Mouse (Mus musculus) c-Kit-negative CD71-positive TER-119-positive erythroid progenitor cells, embryonic 14.5 days (primary cell): ENCODE data around the gene Spata25.
"Not testable (repeated sequence)": the region's sequence is repeated elsewhere in the genome, so short reads cannot be mapped to it uniquely, and the experiment has no call there.

Experiments used
- DNase-seq: peaks from one replicate; pipeline ENCODE4 v3.0.0-alpha.2; 2013; ENCODE audit warnings: low read depth, low spot score

Gene Spata25

DNA sequence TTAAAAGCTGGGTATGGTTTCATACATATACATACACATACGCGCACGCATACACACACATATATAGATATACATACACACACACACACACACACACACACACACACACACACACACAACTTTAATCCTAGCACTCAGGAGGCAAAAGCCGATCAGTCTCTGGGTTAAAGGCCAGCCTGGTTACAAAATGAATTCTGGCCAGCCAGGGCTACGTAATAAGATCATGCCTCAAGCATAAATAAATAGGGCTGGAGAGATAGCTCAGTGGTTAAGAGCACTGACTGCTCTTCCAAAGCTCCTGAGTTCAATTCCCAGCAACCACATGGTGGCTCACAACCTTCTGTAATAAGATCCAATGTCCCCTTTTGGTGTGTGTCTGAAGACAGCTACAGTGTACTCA is 27.2 kb upstream of the Spata25 start:
- DNase-seq, result not testable (repeated sequence)

- no peak for DNase-seq
Measured at GRCm38 (mm10) chr2:164850061-164850460, 21.7 kb upstream of the Spata25 start.

- DNase-seq, result no peak
Measured at GRCm38 (mm10) chr2:164845782-164846181, 17.4 kb upstream of the Spata25 start.

DNA sequence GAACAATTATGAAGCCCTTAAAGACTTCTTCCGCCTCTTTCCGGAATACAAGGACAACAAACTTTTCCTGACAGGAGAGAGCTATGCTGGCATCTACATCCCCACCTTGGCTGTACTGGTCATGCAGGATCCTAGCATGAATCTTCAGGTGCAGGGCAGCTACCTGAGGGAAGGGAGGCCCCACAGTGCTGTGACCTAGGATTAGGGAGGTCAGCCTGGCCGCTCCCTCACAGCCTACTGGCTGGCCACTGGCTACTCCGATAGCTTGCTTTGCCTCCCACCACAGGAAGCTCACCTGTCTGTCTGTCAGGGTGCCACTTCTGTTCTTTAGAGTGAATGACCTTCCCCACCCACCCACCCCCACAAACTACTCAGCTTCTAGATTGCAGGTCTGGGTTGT is 6.8 kb upstream of the Spata25 start:
- DNase-seq, result no peak

DNA sequence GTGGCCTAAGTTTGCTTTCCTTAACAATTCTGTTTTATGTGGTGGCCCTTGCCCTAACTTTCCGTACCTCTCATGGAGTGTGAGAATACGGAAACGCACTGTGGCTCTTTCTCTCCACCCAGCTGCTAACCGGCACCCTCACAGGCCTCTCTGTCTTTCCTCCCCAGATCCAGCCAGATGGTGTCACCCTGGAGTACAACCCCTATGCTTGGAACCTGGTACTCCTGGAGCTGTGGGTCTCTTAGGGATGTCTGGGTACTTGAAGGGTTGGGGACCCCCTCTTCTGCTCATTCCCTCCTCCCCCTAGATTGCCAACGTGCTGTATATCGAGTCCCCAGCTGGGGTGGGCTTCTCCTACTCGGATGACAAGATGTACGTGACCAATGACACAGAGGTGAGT is 6.2 kb upstream of the Spata25 start:
- DNase-seq, result no peak

DNA sequence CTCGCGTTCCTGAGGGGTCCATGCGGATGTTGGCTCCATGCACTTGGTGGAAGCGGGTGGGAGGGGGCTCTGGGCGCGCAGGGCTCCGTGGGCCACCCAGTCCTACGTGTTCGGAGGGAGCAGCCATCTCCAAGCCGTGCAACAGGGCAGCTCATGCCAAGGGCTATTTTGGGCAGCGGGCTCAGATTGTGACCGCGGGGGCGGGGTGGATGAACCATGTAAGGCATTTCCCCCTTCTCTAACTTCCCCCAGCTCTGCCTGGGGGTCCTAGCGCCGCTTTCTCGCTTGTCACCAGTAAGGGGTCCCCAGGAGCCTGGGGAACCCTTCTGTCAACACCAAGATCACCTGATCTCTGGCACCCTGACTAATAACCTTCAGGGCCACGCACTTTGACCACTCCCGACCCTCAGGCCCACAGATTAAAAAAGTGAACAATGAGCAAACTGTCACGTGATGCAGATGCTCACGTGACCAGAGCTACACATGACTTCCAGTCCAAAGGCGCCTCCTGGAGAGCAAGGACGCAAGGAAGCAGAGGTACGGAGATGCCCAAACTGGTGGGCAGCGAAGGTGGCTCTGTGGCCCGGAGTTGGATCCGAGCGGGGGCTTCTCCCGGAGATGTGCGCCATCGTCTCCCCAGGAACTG is 5.1 kb upstream of the Spata25 start, which contains the start of gene Neurl2:
Neurl2 (minus strand) TSS at position 143 of the 646 bp plus-strand sequence.
- peak; percentile 67 for DNase-seq

GRCm38 (mm10) chr2:164832748-164833301 is 4.5 kb upstream of the Spata25 start, which contains the start of gene Ctsa:
TSS of gene Ctsa (plus strand) at chr2:164832873.
- DNase-seq, result no peak

DNA sequence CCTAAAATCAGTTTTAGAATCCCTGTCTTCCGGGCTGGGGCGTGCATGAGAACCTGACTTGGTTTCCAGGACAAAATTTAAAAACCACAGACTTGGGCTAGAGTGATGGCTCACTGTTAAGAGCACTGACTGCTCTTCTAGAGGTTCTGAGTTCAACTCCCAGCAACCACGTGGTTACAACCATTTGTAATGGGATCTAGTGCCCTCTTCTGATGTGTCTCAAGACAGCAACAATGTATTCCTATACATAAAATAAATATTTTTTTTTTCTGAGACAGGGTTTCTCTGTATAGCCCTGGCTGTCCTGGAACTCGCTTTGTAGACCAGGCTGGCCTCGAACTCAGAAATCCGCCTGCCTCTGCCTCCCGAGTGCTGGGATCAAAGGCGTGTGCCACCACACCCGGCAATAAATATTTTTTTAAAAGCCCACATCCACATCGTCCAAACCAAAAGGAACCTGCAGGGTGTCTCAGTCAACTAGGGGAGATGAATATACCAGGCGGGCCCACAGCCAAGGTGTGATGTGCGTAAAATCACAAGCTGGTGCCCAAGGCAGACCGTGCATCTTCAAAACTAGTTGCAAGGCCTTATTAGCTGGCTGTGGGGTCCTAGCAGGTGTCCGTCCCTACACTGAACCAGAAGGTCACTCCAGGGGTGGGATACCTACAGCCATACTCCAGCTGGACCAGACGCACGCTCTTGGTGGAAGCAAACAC is 3.9 kb upstream of the Spata25 start:
- no peak for DNase-seq

GRCm38 (mm10) chr2:164831029-164831428 is 2.7 kb upstream of the Spata25 start:
- no peak for DNase-seq

GRCm38 (mm10) chr2:164829090-164829489 is 753 bp upstream of the Spata25 start:
- DNase-seq, result no peak

DNA sequence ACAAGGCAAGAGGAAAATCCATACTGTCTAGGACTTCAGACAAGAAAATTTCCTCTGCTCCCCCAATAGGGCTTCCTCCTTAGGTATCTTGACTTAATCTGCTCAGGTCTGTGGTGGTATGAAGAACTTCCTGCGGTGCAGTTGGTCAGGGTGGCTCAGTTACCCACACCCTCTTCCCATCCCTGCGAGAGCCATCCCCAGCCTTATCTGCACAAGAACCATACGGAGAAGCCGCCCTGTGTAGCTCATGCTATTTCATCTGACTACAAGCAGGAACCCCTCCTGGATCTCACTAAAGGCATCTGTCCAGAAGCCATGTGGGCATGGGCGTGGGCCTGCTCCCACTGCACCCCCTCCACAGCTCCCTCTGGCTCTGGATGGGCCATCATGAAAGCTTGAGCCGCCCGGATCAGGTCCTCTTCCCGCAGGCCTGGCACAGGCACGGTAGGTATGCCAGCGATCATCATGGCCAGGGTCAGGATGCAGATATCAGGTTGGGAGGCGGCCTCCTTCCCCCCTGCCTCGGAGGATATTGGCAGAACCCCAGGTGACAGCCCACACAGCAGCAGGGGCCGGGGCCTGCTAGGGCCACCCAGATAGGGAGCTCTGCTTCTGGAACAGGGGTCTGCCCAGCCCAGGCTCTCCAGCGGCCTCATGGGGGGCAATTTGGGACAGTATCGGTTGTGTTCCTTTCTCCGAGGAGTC is 1.0 kb downstream of the Spata25 start:
- DNase-seq, result no peak

- no peak for DNase-seq
Measured at GRCm38 (mm10) chr2:164825521-164825920, 2.8 kb downstream of the Spata25 start.

- DNase-seq, result no peak
Measured at GRCm38 (mm10) chr2:164823969-164824368, 4.4 kb downstream of the Spata25 start.

DNA sequence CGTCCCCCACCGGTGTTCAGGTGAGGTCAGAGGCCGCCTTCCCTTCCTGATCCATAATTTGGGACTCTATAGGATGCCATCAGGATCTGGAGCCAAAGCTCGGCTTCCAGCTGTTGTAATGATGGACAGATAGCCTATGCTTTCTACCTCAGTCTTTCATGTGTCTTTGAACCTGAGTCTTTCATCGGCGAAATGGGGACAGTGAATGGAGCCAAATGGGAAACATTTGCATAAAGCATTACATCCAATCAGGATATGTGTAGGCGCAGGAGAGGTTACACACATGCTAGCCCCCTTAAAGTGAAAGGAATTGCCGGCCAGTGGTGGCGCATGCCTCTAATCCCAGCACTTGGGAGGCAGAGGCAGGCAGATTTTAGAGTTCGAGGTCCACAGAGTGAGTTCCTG is 5.2 kb downstream of the Spata25 start:
- no peak for DNase-seq

- DNase-seq, result peak; percentile 98
Measured at GRCm38 (mm10) chr2:164822636-164823165, 5.6 kb downstream of the Spata25 start, which contains the start of gene Zswim1. TSS of gene Zswim1 (plus strand) at chr2:164822686.

- no peak for DNase-seq
Measured at GRCm38 (mm10) chr2:164821060-164821459, 7.3 kb downstream of the Spata25 start.

GRCm38 (mm10) chr2:164817703-164818102 is 10.6 kb downstream of the Spata25 start:
- DNase-seq, result no peak

- DNase-seq, result no peak
Measured at GRCm38 (mm10) chr2:164817206-164817605, 11.1 kb downstream of the Spata25 start.

GRCm38 (mm10) chr2:164815821-164816220 is 12.5 kb downstream of the Spata25 start:
- DNase-seq, result no peak

DNA sequence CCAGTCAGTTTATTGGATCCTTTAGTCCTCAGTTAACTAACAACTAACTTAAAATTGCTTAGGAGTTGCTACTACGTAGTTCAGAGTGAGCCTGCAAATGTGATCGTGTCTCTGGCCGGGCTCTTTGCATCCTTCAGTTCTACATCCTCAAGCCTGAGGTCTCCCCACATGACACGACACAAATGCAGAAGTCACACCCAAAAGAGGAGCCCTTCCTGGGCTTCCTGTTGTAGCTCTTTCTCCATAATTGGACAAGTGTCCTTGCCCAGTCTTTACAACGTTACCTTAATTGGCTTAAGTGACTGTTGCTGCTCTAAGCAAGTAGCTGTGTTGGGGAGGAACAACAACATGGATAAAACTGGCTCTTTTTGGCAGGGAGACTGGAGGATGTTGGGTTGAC is 13.0 kb downstream of the Spata25 start:
- DNase-seq, result no peak

- no peak for DNase-seq
Measured at GRCm38 (mm10) chr2:164813557-164813956, 14.8 kb downstream of the Spata25 start.

DNA sequence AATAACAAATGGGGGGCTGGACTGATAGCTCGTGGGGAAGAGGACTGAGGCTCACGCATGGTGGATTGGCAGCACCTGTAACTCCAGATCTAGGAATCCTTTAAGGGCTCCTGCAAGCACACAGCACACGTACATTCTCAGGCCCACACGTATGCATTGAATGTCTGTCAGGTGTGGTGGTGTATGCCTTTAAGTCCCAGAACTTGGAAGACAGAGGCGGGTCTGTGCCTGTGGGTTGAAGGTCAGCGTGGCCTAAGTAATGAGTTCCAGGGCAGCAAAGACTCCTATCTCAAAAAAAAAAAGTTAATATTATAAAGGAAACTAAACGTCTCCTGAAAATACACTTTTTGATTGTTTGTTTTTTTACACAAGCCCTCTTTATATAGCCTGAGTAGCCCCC is 21.7 kb downstream of the Spata25 start:
- no peak for DNase-seq
